Mouse (Mus musculus): ENCODE data around the gene Hoxa5.
A peak's percentile ranks its signal among the peaks of the same experiment; 100 is the strongest.

Hoxa5 gene

DNA sequence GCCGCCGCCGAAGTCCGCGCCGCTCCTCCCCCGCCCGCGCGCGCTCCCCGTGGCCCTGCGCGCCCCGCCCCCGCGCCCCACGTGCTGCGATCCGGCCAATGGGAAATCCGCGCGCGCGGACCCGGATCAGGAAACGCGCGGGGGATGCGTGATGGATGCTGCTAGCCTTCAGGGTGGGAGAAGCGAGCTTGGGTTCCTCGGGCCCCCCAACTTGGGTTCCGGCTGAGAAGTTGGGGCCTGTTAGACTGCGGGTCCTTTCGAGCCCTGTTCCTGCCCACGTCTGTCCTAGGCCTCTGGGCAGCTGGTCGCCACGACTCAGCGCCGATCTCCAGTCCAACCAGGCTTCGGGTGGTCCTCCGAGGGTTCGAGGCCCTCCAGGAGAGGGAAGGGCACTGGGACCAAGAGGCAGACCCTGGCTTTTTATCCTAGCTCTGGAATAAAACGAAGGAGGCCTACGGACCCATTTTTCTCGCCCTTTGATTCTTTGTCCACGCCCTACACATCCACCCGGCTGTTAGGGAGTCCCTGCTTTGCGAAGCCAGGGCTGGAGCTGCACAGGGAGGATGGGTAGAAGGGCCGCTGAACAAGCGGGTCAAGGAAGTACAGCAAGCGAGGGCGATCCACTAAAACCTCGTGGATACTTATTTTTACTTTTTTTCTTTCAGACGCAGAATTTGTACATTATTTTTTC is 12.4 kb downstream of the Hoxa5 start:
- peak; percentile 89 for DNase-seq

- peak; percentile 44 for DNase-seq
These were observed 13.2 kb downstream of the Hoxa5 start, which contains the start of gene Hoxa4 for GRCm38 (mm10) chr6:52190906-52191810. TSS of gene Hoxa4 (minus strand) at chr6:52191753.

GRCm38 (mm10) chr6:52190410-52190809 is 14.0 kb downstream of the Hoxa5 start:
- no peak for DNase-seq

- no peak for DNase-seq
These were observed 14.5 kb downstream of the Hoxa5 start for GRCm38 (mm10) chr6:52189909-52190308.

DNA sequence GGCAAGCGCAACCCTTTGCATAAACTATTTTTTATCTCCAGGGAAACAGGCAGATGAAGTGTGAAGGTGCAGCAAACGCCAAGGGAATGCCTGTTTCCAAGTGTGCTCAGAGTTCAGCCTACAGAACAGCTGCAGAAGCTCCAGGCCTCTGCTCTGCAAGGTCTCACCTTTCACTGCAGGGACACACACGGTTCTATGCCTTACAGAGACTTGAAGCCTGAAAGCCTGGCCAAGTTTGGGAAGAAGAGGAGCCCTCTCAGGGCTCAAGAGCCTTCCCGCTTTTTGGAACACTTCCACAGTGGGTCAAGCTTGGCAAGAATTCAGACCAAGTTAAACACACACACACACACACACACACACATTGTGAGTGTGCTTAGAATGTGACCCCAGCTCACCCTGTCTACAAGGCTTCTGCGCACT is 15.2 kb downstream of the Hoxa5 start:
- DNase-seq = no peak

GRCm38 (mm10) chr6:52186500-52186899 is 17.9 kb downstream of the Hoxa5 start:
- no peak for DNase-seq

DNA sequence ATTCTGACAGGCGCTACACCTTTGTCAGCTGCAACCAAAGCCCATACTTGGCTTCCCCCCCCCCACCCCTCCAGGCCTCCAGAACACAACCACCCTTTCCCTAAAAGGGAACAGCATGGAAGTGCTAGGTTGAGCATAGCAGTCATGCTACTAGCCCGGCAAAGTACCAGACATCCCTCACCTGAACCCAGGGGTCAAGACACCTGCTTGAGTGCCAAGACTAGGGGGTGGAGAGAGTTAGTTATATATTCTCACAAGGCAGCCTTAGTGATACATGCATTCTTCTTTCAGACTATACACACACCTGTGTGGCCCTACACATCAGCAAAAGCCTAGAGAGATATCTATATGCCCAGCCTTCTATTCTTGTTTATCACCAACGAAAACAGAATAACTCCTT is 18.6 kb downstream of the Hoxa5 start:
- DNase-seq = no peak

DNA sequence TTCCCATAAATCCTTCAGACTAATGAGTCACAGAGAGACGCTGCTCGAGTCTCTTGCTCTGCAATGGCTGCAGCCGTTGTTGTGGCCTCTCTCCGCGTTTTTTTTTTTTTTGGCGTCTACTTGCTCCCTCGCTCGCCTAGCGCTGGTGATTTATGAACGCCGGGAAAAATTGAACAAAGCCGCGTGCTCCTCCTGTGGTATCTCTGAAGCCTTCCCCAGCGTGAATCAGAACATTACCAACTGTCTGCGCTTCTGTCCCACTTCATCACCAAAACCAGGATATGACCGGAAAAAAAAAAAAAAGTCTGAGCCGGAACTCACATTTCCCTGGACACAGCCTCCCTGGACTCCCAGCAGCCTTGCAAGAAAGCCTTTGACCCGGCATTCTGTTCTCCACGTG is 19.2 kb downstream of the Hoxa5 start:
- DNase-seq = no peak

DNA sequence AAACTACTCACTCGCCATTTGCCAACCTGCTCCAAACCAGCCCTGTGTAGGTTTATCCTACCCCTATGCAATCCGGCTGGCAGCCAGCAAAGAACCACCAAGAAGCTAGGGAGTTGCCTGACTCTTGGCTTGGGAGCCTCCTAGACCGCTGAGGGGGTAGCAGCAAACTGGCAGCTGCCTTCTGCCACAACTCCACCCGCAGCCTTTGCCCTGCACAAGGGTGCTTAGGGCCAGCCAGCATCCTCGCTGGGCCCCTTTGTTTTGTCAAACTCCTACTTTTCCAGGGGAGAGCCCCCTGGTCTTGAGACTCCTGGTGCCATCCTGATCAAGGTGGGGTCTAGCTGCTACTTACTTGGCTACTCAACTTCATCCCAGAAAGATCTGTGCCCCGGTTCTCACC is 19.7 kb downstream of the Hoxa5 start:
- DNase-seq = no peak

GRCm38 (mm10) chr6:52183311-52184080 is 20.9 kb downstream of the Hoxa5 start:
- no peak for DNase-seq

DNA sequence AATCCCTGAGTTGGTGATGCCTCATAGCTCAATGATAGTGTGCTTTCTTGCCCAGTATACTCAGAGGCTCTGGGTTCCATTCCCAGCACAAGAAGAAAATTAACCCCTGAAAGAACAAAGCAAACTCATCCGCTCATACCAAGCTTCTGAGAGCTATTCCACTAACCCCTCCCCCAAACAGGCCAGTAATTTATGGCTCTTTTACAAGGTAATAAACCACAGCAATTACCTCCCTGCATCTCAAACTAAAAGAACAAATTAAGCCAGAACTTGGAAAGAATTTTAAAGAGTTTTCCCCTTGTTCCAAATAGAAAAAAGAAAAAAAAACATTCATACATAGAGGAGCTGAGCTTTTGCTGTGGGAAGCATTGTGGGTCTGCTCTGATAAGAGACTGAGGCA is 21.6 kb downstream of the Hoxa5 start:
- DNase-seq = no peak

GRCm38 (mm10) chr6:52182030-52182429 is 22.4 kb downstream of the Hoxa5 start:
- no peak for DNase-seq

DNA sequence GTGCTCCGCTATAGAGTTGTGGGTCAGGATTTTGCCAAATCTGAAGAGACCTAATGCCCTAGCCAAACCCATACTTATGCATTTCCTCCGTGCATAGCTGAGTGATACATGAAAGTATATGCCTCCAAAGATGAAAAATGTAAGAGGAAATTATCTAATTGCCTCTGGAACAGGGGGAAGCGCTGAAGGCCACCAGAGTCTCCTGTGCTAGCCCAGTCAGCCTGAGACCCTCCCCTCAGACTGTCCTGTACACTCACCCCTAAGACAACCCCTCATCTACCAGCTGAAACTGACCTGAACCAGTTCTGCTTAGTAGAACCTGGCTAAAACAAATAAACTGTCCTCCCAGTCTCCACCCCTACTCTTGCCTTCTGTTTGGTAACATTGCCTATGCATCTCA is 23.7 kb downstream of the Hoxa5 start:
- no peak for DNase-seq

- DNase-seq = no peak
These were observed 24.1 kb downstream of the Hoxa5 start for GRCm38 (mm10) chr6:52180213-52180710.

- no peak for DNase-seq
These were observed 24.7 kb downstream of the Hoxa5 start for GRCm38 (mm10) chr6:52179690-52180089.

GRCm38 (mm10) chr6:52178918-52179665 is 25.3 kb downstream of the Hoxa5 start:
- DNase-seq = no peak

DNA sequence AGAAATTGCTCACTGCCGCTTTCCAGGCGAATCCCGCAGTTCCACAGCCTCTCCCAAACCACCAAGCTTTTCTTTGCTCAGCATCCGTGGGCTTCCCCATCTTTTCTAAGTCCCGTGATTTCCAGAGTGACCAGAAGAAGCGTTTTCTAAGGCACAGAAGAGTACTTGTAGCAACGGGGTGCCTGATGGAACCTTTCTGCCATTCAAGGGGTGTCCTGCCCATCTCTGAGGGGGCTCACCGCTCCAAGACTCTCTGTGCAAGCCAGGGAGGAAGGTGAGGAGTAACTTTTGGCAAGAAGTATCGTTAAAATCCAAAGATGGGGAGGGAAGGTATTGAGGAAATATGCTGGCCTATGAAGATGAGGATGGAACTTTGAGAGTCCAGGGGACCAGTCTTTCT is 26.6 kb downstream of the Hoxa5 start:
- DNase-seq = no peak

DNA sequence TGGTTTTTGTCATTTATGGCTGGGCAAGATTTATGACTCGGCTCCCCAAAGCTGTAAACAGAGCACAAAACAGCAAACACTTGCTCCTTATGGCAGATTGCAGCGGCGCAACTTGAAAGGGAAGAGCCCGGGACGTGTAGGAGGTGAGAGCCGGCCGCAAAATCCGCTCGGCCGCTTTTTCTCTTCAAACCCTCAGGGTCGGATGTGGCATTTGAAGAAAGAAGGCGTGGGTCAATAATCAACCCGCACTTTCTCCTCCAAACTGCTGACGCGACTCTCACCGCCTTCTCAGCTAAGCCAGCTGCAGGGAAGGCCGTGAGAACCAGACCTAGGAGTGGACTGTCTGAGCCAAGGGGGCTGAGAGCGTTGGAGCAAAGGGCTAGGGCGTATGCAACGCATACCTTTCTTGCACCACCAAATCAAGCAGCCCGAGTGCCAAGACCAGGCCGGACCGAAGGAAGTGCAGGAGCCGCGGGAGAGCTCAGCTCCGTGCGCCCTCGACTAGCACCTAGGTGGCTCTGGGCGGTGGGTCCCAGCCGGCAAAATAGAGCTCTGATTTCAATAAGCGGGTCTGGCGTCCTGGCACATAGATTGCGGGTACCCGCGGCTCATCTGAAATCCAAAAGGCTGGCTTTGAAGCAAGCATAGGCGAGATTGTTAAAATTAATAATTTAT is 27.2 kb downstream of the Hoxa5 start, which contains the start of gene 5730596B20Rik:
Gene 5730596B20Rik (plus strand): TSS at position 438 of the 675 bp plus-strand sequence.
- no peak for DNase-seq

DNA sequence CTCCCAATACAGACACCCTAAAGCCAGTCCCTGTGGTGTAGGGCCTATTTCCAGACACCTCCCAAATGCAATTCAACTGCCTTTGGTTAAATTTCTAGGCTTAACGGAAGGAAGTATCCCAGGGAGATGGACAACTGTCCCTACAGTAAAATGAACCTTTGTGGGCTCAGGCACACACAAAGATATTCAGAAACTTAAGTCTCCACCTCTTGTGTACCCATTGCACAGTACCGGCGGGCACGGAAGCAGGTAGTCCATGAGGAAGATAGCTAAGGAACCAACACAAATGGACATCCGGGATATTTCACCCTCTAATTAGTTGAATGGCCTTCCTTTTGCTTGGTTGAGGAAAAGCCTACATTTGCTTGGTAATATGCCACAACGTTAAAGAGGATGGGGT is 28.0 kb downstream of the Hoxa5 start:
- DNase-seq = no peak

GRCm38 (mm10) chr6:52175864-52176263 is 28.5 kb downstream of the Hoxa5 start:
- no peak for DNase-seq

GRCm38 (mm10) chr6:52174968-52175751 is 29.2 kb downstream of the Hoxa5 start:
- DNase-seq = no peak
